Mouse (Mus musculus) bone marrow macrophage, adult 2 months (primary cell): ENCODE results near the gene Add1. TPM values are rescaled to one million over a fixed set of nuclear protein-coding genes. Genes with fewer than 3 reads are reported as not detected.

ENCODE experiments used
- H3K27ac ChIP-seq: 2 replicates; pipeline ENCODE4 v1.5.1; 2012; ENCODE audit warnings: low read depth, low read length; ENCODE audit not compliant: insufficient read depth
- H3K4me1 ChIP-seq: 2 replicates; pipeline ENCODE4 v1.6.1; 2012; ENCODE audit warnings: low read length; ENCODE audit not compliant: control insufficient read depth, insufficient read depth
- H3K4me3 ChIP-seq: 2 replicates; pipeline ENCODE4 v1.5.1; 2012; ENCODE audit warnings: mild to moderate bottlenecking, low read length, moderate library complexity; ENCODE audit not compliant: insufficient read depth
- CTCF ChIP-seq: IDR thresholded peaks from 2 replicates; pipeline ENCODE4 v1.5.1; 2012; ENCODE audit warnings: low read depth, mild to moderate bottlenecking, low read length, moderate library complexity
- POLR2A ChIP-seq: IDR thresholded peaks from 2 replicates; pipeline ENCODE4 v1.6.1; 2012; ENCODE audit warnings: mild to moderate bottlenecking, low read depth, low read length, borderline replicate concordance
- polyA plus RNA-seq: library from polyadenylated mRNA; stranded (reverse); fragments of >200 nt; gene quantifications from 2 replicates; pipeline ENCODE4 v1.2.4, GENCODE M21; 2012; ENCODE audit not compliant: missing spikeins, insufficient read depth, insufficient read length

Gene Add1
- polyA plus RNA-seq, 1 experiment = 120 TPM

- no peak overlapping the region for H3K4me3 ChIP-seq
- TF ChIP-seq POLR2A = no peak
- TF ChIP-seq CTCF = no peak
- H3K27ac ChIP-seq = no peak overlapping the region
- H3K4me1 ChIP-seq = peaks cover 12% of the 10 kb centered on the region
These were observed 19.2 kb downstream of the Add1 start for GRCm38 (mm10) chr5:34592666-34593065.

- no peak for TF ChIP-seq CTCF
- no peak for TF ChIP-seq POLR2A
- Histone ChIP-seq H3K27ac (no peak overlapping the region), H3K4me1 (peaks cover 12% of the 10 kb centered on the region), H3K4me3 (no peak overlapping the region)
These were observed 19.8 kb downstream of the Add1 start for GRCm38 (mm10) chr5:34593202-34593727.

GRCm38 (mm10) chr5:34604576-34604975 lies 31.1 kb downstream of the Add1 start:
- Histone ChIP-seq H3K4me1 (no peaks in the 10 kb centered on the region), H3K4me3 (no peak overlapping the region), H3K27ac (no peak overlapping the region)
- TF ChIP-seq CTCF (no peak), POLR2A (no peak)

GRCm38 (mm10) chr5:34607100-34607880 lies 33.8 kb downstream of the Add1 start:
- Histone ChIP-seq H3K4me1 (no peaks in the 10 kb centered on the region), H3K4me3 (no peak overlapping the region), H3K27ac (no peak overlapping the region)
- TF ChIP-seq POLR2A (no peak), CTCF (0 out of 2 replicates have a peak, but pooled peaks have one; percentile 5)

- Histone ChIP-seq H3K27ac (no peak overlapping the region), H3K4me3 (no peak overlapping the region), H3K4me1 (no peaks in the 10 kb centered on the region)
- TF ChIP-seq POLR2A (no peak), CTCF (no peak)
These were observed 34.8 kb downstream of the Add1 start for GRCm38 (mm10) chr5:34608226-34608625.

- Histone ChIP-seq H3K4me1 (no peaks in the 10 kb centered on the region), H3K27ac (no peak overlapping the region), H3K4me3 (no peak overlapping the region)
- TF ChIP-seq POLR2A (no peak), CTCF (no peak)
These were observed 36.5 kb downstream of the Add1 start for GRCm38 (mm10) chr5:34609966-34610365.

- no peak for TF ChIP-seq CTCF
- TF ChIP-seq POLR2A = no peak
- Histone ChIP-seq H3K4me1 (peaks cover 28% of the 10 kb centered on the region), H3K27ac (no peak overlapping the region), H3K4me3 (no peak overlapping the region)
These were observed 59.5 kb downstream of the Add1 start for GRCm38 (mm10) chr5:34632996-34633395.

- H3K4me3 ChIP-seq = no peak overlapping the region
- H3K27ac ChIP-seq = no peak overlapping the region
- peaks cover 29% of the 10 kb centered on the region for H3K4me1 ChIP-seq
- TF ChIP-seq CTCF (no peak), POLR2A (no peak)
These were observed 60.2 kb downstream of the Add1 start for GRCm38 (mm10) chr5:34633641-34634040.

GRCm38 (mm10) chr5:34634746-34635400 lies 61.4 kb downstream of the Add1 start:
- H3K4me1 ChIP-seq = peaks cover 29% of the 10 kb centered on the region
- peak overlapping the region; percentile 9; the same call in 1 of the 2 replicates for H3K27ac ChIP-seq
- H3K4me3 ChIP-seq = no peak overlapping the region
- no peak for TF ChIP-seq POLR2A
- no peak for TF ChIP-seq CTCF
